ENCODE assay signal across 7 mouse cellular contexts in the genomic region with DNA sequence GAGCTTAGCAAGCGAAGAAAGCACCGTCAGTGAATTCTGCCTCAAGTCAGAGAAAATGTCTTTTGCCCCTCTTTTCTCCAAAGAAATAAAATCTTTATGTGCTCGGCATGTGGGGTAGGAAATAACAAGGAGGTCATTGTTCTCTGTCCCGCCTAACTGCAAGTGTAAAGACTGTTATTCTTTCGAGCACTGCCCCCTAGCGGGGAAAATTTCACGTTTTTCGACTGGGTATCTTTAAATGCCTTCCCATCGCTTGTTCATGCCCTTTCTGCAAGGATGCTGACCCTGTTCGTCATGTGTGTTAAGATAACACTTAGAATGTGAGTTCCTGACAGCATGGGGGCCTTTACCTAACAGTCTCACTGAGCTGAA. TPM values are rescaled to one million over a fixed set of nuclear protein-coding genes. Genes with fewer than 3 reads are reported as not detected.
A peak's percentile ranks its signal among the peaks of the same experiment; 100 is the strongest.
DNase-seq lines count a peak whose midpoint lies in the region; ATAC-seq lines count a peak whose summit lies in the region.

No protein-coding gene starts in this region.

- no peaks in the 10 kb centered on the region for H3K36me3 ChIP-seq in midbrain, embryonic 10.5 days

- H3K9me3 ChIP-seq in midbrain, embryonic 10.5 days (replicated peaks), result no peaks in the 10 kb centered on the region

- peak overlapping the region; percentile 84 for H3K27ac ChIP-seq in midbrain, embryonic 10.5 days (replicated peaks)

- H3K4me3 ChIP-seq in midbrain, embryonic 10.5 days, result 0 out of 2 replicates have a peak overlapping the region, but pooled peaks have one; percentile 30

- peak; percentile 79 for ATAC-seq in inflammation-experienced regulatory T-cells, adult 6 months

- H3K4me1 ChIP-seq in midbrain, embryonic 10.5 days, result peaks cover 49% of the 10 kb centered on the region

- 2% methylated on average over 10 of the region's 10 CpGs for WGBS in midbrain, embryonic 10.5 days

- H3K27me3 ChIP-seq in midbrain, embryonic 10.5 days (ENCODE audit: low read depth, poor library complexity, severe bottlenecking), result peaks cover 23% of the 10 kb centered on the region

- DNase-seq in adrenal gland, adult (ENCODE audit: inconsistent age in 2 of 2, low spot score in 1 of 2), result peak; percentile 86 to 97
- DNase-seq in embryo, embryonic 10.5 days (ENCODE audit: low spot score), result peak; percentile 99
- peak; percentile 60 for DNase-seq in gastrocnemius, postnatal 25 days
- peak; percentile 54 to 92 for DNase-seq in left cerebral cortex, adult 8-10 months (ENCODE audit: low spot score in 2 of 2)
- peak; percentile 90 for DNase-seq in midbrain, embryonic 10.5 days (ENCODE audit: low spot score)
- DNase-seq in right cerebral cortex, postnatal 4 days, result peak; percentile 98

RNA-seq across cellular contexts. Expression of gene Krr1, which starts 47.0 kb away (rescaled TPM):
- 10 to 100 TPM; 22.1 to 24.9 TPM for total RNA-seq in gastrocnemius, postnatal 25 days (2021)
- polyA plus RNA-seq in inflammation-experienced regulatory T-cells, adult 6 months (2017; shearing (Covaris generic)), result 10 to 100 TPM; 39.1 to 46.2 (median 42.1) TPM
- 10 to 100 TPM; 37.3 to 43.5 (median 40.3) TPM for total RNA-seq in left cerebral cortex, adult 8-10 months (2022)
- 58.8 and 59.9 TPM in 2 replicates for polyA plus RNA-seq in midbrain, embryonic 10.5 days (2016; fragmentation: Nextera tagmentation; extraction: Ambion mirVana)

Comparison
In these comparisons a context has a peak if more than half of its experiments do, and no peak if none do; other contexts are left out.
1. Peak in every context shown above with its lines: DNase-seq, ATAC-seq, H3K4me3 ChIP-seq and H3K27ac ChIP-seq.